Mouse (Mus musculus) yolk sac, embryonic 10.5 days (tissue): Measurements from ENCODE around the gene Phf5a.

Experiments used
- DNase-seq: peaks from one replicate; pipeline ENCODE4 v3.0.0-alpha.2; 2017; ENCODE audit warnings: low spot score

Phf5a gene

GRCm38 (mm10) chr15:81885418-81885934 lies 13.8 kb upstream of the Phf5a start:
- no peak for DNase-seq

GRCm38 (mm10) chr15:81882348-81882747 lies 10.6 kb upstream of the Phf5a start:
- DNase-seq = peak; percentile 33

GRCm38 (mm10) chr15:81879531-81880401 lies 8.1 kb upstream of the Phf5a start:
- DNase-seq = no peak

- DNase-seq = peak; percentile 99
These were observed 788 bp upstream of the Phf5a start, which contains the start of gene Aco2 for GRCm38 (mm10) chr15:81872262-81873136. Gene Aco2 (plus strand): TSS chr15:81872309.

GRCm38 (mm10) chr15:81869985-81870384 lies 1.7 kb downstream of the Phf5a start:
- DNase-seq = no peak

GRCm38 (mm10) chr15:81864238-81864637 lies 7.5 kb downstream of the Phf5a start:
- DNase-seq = no peak

- no peak for DNase-seq
These were observed 11.1 kb downstream of the Phf5a start for GRCm38 (mm10) chr15:81860471-81861135.

- DNase-seq = peak; percentile 96
These were observed 12.1 kb downstream of the Phf5a start for GRCm38 (mm10) chr15:81859330-81860255.

- peak; percentile 64 for DNase-seq
These were observed 13.0 kb downstream of the Phf5a start, which contains the start of gene Tob2 for GRCm38 (mm10) chr15:81858517-81859329. Gene Tob2 (minus strand): TSS chr15:81858796.

- DNase-seq = peak; percentile 95
These were observed 13.6 kb downstream of the Phf5a start for GRCm38 (mm10) chr15:81858138-81858516.

GRCm38 (mm10) chr15:81857724-81858116 lies 14.0 kb downstream of the Phf5a start:
- DNase-seq = no peak

GRCm38 (mm10) chr15:81856938-81857723 lies 14.6 kb downstream of the Phf5a start:
- no peak for DNase-seq

GRCm38 (mm10) chr15:81856030-81856790 lies 15.5 kb downstream of the Phf5a start:
- DNase-seq = peak; percentile 92

- no peak for DNase-seq
These were observed 18.6 kb downstream of the Phf5a start for GRCm38 (mm10) chr15:81853081-81853480.

- DNase-seq = no peak
These were observed 19.2 kb downstream of the Phf5a start for GRCm38 (mm10) chr15:81852411-81853000.

- no peak for DNase-seq
These were observed 20.3 kb downstream of the Phf5a start for GRCm38 (mm10) chr15:81851375-81851774.

- DNase-seq = no peak
These were observed 21.0 kb downstream of the Phf5a start for GRCm38 (mm10) chr15:81850718-81851117.

GRCm38 (mm10) chr15:81849104-81849503 lies 22.6 kb downstream of the Phf5a start:
- DNase-seq = no peak
